Mouse (Mus musculus) spleen, postnatal 14 days (tissue): Measurements from ENCODE around the gene Olfr1150-ps1.

Experiments used
- DNase-seq, 2 experiments: peaks; one replicate each; pipeline ENCODE4 v3.0.0; 2021 to 2022; ENCODE audit warnings: low spot score in 2 of 2

Gene Olfr1150-ps1

GRCm38 (mm10) chr2:87843693-87844092 lies at the start of gene Olfr1150-ps1:
Gene Olfr1150-ps1 (plus strand): TSS chr2:87843993.
- DNase-seq = no peak

DNA sequence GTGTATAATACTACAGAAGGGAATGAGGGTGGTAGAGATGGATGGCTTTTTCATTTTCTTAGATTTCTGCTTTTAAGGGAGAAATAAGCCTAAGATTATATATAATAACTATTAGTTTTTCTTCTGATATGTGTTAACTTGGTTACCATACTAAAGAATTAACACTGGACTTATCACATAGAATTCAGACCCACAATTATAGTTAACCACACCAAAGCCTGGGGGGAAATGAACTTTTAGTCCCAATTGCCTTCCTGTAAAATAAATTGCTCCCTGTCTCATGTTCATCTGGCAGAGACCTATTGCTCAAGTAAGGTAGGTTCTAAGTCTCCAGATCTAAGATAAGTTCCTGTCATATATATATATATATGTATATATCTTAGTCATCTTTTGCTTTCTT lies 43.5 kb upstream of the Olfr1150-ps1 start, which contains the start of gene Olfr1143:
Olfr1143 (plus strand) TSS at position 301 of the 400 bp plus-strand sequence.
- no peak for DNase-seq

GRCm38 (mm10) chr2:87809522-87809921 lies 34.3 kb upstream of the Olfr1150-ps1 start, which contains the start of gene Olfr1145:
Gene Olfr1145 (plus strand): TSS chr2:87809822.
- DNase-seq = no peak

- DNase-seq = no peak
These were observed 13.6 kb upstream of the Olfr1150-ps1 start, which contains the start of gene Olfr1148 for GRCm38 (mm10) chr2:87830233-87830632. Gene Olfr1148 (plus strand): TSS chr2:87830533.

- no peak for DNase-seq
These were observed 11.8 kb downstream of the Olfr1150-ps1 start, which contains the start of gene Olfr1151 for GRCm38 (mm10) chr2:87855562-87855961. Gene Olfr1151 (plus strand): TSS chr2:87855862.

DNA sequence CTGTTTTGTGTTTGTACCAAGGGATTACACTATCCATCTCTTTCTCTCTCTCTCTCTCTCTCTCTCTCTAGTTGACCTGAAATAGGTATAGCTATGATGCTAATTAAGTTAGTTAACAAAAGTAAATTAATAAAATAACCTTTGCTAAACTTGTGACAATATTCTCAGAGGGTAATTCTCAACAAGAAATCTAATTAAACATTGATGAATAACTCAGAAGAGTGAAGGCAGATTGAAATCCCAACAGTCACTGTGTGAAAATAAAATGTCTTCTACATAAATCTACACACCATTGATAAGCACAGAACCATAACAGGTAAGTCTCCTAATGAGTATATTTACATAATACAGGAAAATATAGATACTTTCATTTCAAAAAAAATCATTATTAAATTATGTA lies 22.4 kb downstream of the Olfr1150-ps1 start, which contains the start of gene Olfr1152:
Olfr1152 (plus strand) TSS at position 301 of the 400 bp plus-strand sequence.
- DNase-seq = no peak

GRCm38 (mm10) chr2:87894662-87895061 lies 50.9 kb downstream of the Olfr1150-ps1 start, which contains the start of gene Olfr1153:
Gene Olfr1153 (plus strand): TSS chr2:87894962.
- DNase-seq = no peak
